Mouse (Mus musculus): ENCODE measurements at regions not wholly inside any gene's neighbourhood (a gene's known extent, or its start where the extent isn't known, plus 50 kb on each side); places are given as distances from the start of the nearest gene placed in this dataset.
A peak's percentile ranks its signal among the peaks of the same experiment; 100 is the strongest.

- Histone ChIP-seq H3K27me3 (ENCODE audit: control insufficient read depth, insufficient read depth, low read length) (no peaks in the 10 kb centered on the region), H3K36me3 (replicated peaks; ENCODE audit: control insufficient read depth, insufficient read depth) (no peaks in the 10 kb centered on the region), H3K4me3 (replicated peaks; ENCODE audit: low read length) (no peak overlapping the region), H3K9ac (no peak overlapping the region), H3K4me1 (replicated peaks; ENCODE audit: control insufficient read depth, insufficient read depth, low read length) (no peaks in the 10 kb centered on the region), H3K4me2 (replicated peaks) (no peak overlapping the region), H3K27ac (no peak overlapping the region), H3K9me3 (ENCODE audit: control insufficient read depth, low read length) (no peaks in the 10 kb centered on the region)
- ATAC-seq (ENCODE audit: low FRiP score) = no peak
- DNase-seq (ENCODE audit: low spot score) = no peak
- WGBS = 84% methylated on average over 2 of the region's 2 CpGs
These were observed 64.7 kb upstream of the Ppp1r3a start for GRCm38 (mm10) chr6:14819798-14820197.

GRCm38 (mm10) chr6:14824777-14825176, 69.7 kb upstream of the Ppp1r3a start:
- no peak overlapping the region for H3K4me3 ChIP-seq (replicated peaks; ENCODE audit: low read length)
- ATAC-seq (ENCODE audit: low FRiP score) (no peak), DNase-seq (ENCODE audit: low spot score) (no peak)
- H3K9ac ChIP-seq = no peak overlapping the region
- H3K9me3 ChIP-seq (ENCODE audit: control insufficient read depth, low read length) = no peaks in the 10 kb centered on the region
- H3K4me2 ChIP-seq (replicated peaks) = no peak overlapping the region
- H3K27ac ChIP-seq = no peak overlapping the region
- H3K27me3 ChIP-seq (ENCODE audit: control insufficient read depth, insufficient read depth, low read length) = no peaks in the 10 kb centered on the region
- H3K36me3 ChIP-seq (replicated peaks; ENCODE audit: control insufficient read depth, insufficient read depth) = no peaks in the 10 kb centered on the region
- no peaks in the 10 kb centered on the region for H3K4me1 ChIP-seq (replicated peaks; ENCODE audit: control insufficient read depth, insufficient read depth, low read length)

- 5% methylated on average over 2 of the region's 2 CpGs for WGBS
- Histone ChIP-seq H3K36me3 (replicated peaks; ENCODE audit: control insufficient read depth, insufficient read depth) (no peaks in the 10 kb centered on the region), H3K9me3 (ENCODE audit: control insufficient read depth, low read length) (no peaks in the 10 kb centered on the region), H3K27me3 (ENCODE audit: control insufficient read depth, insufficient read depth, low read length) (no peaks in the 10 kb centered on the region), H3K4me3 (replicated peaks; ENCODE audit: low read length) (no peak overlapping the region), H3K4me1 (replicated peaks; ENCODE audit: control insufficient read depth, insufficient read depth, low read length) (no peaks in the 10 kb centered on the region), H3K9ac (no peak overlapping the region), H3K4me2 (replicated peaks) (no peak overlapping the region), H3K27ac (no peak overlapping the region)
- ATAC-seq (ENCODE audit: low FRiP score) = no peak
- peak; percentile 80 for DNase-seq (ENCODE audit: low spot score)
These were observed 62.2 kb upstream of the Foxp2 start for GRCm38 (mm10) chr6:14838910-14839309.
